Mouse (Mus musculus) granulocyte monocyte progenitor cell, adult 5-6 weeks (primary cell): Measurements from ENCODE around the gene Gm7257. TPM values are rescaled to one million over a fixed set of nuclear protein-coding genes. Genes with fewer than 3 reads are reported as not detected.

Experiments
- ATAC-seq: replicated peaks from 2 replicates; pipeline ENCODE4 v1.8.0; 2016; ENCODE audit warnings: mild to moderate bottlenecking, moderate TSS enrichment, inconsistent platforms; ENCODE audit not compliant: poor library complexity, severe bottlenecking
- total RNA-seq, 2 experiments: library from RNA; stranded (forward) in 1 of 2; stranded (reverse) in 1 of 2; fragments of 200-712, 200-1000 nt in 1 of 2; fragments of >200 nt in 1 of 2; fragmentation: Nextera tagmentation in 1 of 2; gene quantifications; 2 replicates each; pipeline ENCODE4 v1.2.3; 2014 to 2017

The Gm7257 gene
- total RNA-seq (2014; fragmentation: Nextera tagmentation) (not detected in 2 replicates), total RNA-seq (2017) (not detected in 2 replicates)

DNA sequence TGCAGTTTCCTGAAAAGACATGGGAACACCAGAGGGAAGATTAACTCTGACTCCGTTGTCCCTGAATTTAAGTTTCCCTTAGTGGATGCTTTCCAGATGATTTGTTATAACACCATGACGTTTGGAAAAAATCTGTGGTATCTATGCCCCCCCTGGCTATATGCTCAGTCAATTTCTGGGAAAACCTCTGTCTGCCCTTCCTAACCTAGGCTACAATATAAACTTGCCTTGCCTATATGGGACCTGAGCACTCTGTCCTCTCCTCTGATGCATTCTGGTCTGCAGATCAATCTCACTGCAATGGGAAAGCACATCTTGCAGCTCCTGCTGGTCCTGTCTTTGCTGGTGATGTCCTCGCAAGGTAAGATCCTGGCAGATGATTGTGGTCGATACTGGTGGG is at the start of gene Gm7257:
Gene Gm7257, plus strand, starts transcription at position 301 of the 400 bp plus-strand sequence.
- no peak for ATAC-seq

DNA sequence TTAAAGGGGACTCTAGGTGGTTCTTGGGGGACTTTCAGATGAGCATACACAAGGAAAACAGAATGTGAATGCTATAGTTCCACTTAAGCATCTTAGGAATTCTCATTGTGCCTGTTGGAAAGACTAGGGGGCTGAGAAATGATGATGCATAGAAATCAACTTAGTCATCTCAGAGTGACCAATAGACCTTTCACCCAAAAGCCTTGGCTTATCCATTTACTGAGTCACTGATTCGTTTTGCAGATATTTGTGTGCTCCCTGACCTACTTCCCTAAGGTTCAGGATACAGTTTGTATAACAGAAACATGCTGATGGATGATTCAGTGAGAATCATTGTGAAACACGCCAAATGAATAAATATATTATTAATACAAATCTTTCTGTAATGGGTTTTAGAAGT is 28.7 kb upstream of the Gm7257 start:
- no peak for ATAC-seq

DNA sequence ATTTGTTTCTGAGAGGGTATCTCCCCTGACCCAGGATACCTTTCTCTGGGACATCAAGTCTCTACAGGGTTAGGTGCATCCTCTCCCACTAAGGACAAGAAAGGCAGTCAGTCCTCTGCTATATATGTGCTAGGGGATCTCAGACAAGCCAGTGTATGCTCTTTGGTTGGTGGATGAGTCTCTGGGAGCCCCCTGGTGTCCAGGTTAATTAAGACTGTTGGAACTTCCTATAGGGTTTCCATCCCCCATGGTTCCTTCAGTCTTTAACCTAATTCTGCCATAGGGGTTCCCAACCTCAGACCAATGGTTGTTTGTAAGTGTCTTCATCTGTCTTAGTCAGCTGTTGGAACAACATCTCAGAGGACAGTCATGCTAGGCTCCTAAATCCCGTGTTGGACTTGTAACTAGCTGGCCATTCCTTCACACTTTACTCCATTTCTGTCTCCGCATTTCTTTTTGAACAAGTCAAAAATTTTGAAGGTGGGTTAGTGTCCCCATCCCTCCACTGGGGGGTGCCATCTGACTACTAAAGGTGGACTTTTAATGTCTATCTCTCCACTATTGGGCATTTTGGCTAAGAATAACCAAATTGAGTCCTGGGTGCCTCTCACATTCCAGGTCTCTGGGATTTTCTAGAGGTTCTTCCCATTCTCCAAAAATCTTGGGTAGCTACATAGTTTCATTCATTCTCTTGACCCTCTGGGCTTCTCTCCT is 3.5 kb downstream of the Gm7257 start:
- no peak for ATAC-seq

DNA sequence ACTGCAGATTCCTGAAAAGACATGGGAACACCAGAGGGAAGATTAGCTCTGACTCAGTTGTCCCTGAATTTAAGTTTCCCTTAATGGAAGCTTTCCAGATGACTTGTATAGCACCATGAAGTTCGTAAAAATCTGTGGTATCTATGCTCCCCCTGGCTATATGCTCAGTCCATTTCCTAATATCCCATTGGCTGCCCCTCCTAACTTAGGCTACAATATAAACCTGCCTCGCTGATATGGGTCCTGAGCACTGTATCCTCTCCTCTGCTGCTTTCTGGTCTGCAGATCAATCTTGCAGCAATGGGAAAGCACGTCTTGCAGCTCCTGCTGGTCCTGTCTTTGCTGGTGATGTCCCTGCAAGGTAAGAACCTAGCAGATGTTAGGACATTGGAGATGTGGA is 43.7 kb downstream of the Gm7257 start, which contains the start of gene Gm9513:
Gene Gm9513, plus strand, starts transcription at position 301 of the 400 bp plus-strand sequence.
- ATAC-seq = no peak

Other genes with a start within 250 kb of the Gm7257 start
- gene Gm9513, start 43.8 kb downstream of the Gm7257 start, total RNA-seq (2014; fragmentation: Nextera tagmentation) = not detected in 2 replicates
- not detected in 2 replicates for gene Gm9513, start 43.8 kb downstream of the Gm7257 start, total RNA-seq (2017)
- not detected in 2 replicates for gene Gm5615, start 110.1 kb downstream of the Gm7257 start, total RNA-seq (2014; fragmentation: Nextera tagmentation)
- gene Gm5615, start 110.1 kb downstream of the Gm7257 start, total RNA-seq (2017) = not detected in 2 replicates
- gene Gm17689, start 150.8 kb downstream of the Gm7257 start, total RNA-seq (2014; fragmentation: Nextera tagmentation) = not detected in 2 replicates
- gene Gm17689, start 150.8 kb downstream of the Gm7257 start, total RNA-seq (2017) = not detected in 2 replicates
- gene A630095E13Rik, start 211.5 kb downstream of the Gm7257 start, total RNA-seq (2014; fragmentation: Nextera tagmentation) = not detected in 2 replicates
- gene A630095E13Rik, start 211.5 kb downstream of the Gm7257 start, total RNA-seq (2017) = not detected in 2 replicates